Mouse (Mus musculus) kidney, adult 2 months (tissue): Measurements from ENCODE around the gene Msl2. TPM values are rescaled to one million over a fixed set of nuclear protein-coding genes. Genes with fewer than 3 reads are reported as not detected.

ENCODE experiments used
- DNase-seq: peaks from one replicate; pipeline ENCODE4 v3.0.0; 2021
- H3K27ac ChIP-seq: fragments of 200-500 bp; 2 replicates; pipeline ENCODE4 v1.5.1; 2012; ENCODE audit warnings: low read depth, low read length, control low read depth, inconsistent platforms; ENCODE audit not compliant: insufficient read depth
- H3K27me3 ChIP-seq: fragments of 200-500 bp; replicated peaks from 2 replicates; pipeline ENCODE4 v1.6.1; 2012; ENCODE audit warnings: mild to moderate bottlenecking, moderate library complexity, low read length, inconsistent platforms; ENCODE audit not compliant: control insufficient read depth, insufficient read depth
- H3K36me3 ChIP-seq: fragments of 200-500 bp; 2 replicates; pipeline ENCODE4 v1.6.1; 2012; ENCODE audit warnings: mild to moderate bottlenecking, moderate library complexity, low read length, inconsistent platforms; ENCODE audit not compliant: control insufficient read depth, insufficient read depth
- H3K4me1 ChIP-seq: fragments of 200-500 bp; 2 replicates; pipeline ENCODE4 v1.6.1; 2011; ENCODE audit warnings: low read length; ENCODE audit not compliant: control insufficient read depth, insufficient read depth
- H3K4me3 ChIP-seq: fragments of 200-500 bp; 2 replicates; pipeline ENCODE4 v1.5.1; 2011; ENCODE audit warnings: mild to moderate bottlenecking, low read depth, low read length, control low read depth; ENCODE audit not compliant: insufficient read depth
- CTCF ChIP-seq: fragments of 200-500 bp; conservative IDR thresholded peaks from 2 replicates; pipeline ENCODE4 v1.5.1; 2011; ENCODE audit warnings: low read depth, mild to moderate bottlenecking, control low read depth, low read length, moderate library complexity, mixed read lengths; ENCODE audit not compliant: insufficient read depth, insufficient read length
- POLR2A ChIP-seq: fragments of 200-500 bp; IDR thresholded peaks from one replicate; pipeline ENCODE4 v1.6.1; 2011; ENCODE audit warnings: low read depth, low read length, control low read depth
- WGBS: fragments of 180-500 bp; shearing (Covaris S2); methylation state at CpG from one replicate; pipeline ENCODE4 v1.1.7; 2018; 5-methylcytosine and 5-hydroxymethylcytosine counted together
- polyA plus RNA-seq: library from polyadenylated mRNA; depleted of rRNA; stranded (reverse); fragments of >200 nt; gene quantifications from 2 replicates; pipeline ENCODE4 v1.2.3, GENCODE M21; 2012

Msl2 gene
- polyA plus RNA-seq, 1 experiment = 17.7 TPM

DNA sequence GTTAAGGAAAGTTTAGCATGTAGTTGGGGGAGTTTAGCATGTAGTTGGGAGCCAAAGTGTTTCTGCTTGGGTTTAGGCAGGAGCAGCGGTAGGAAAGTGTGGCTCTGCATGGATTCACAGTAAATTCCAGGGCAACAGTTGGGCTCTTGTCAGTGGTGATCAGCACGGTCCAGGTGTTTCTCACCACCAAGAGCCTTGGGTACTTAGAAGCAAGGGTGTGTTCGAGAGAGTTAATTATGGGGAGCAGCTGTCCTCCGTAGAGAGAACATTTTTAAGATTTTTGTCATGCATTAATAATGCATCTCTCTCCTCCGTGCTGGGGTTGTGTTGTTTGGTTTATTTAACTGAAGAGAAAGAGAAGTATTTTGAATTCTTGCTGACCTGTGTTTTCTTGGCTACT lies 35.3 kb upstream of the Msl2 start:
- no peak for TF ChIP-seq POLR2A
- no peak for TF ChIP-seq CTCF
- H3K27me3 ChIP-seq = no peaks in the 10 kb centered on the region
- no peak overlapping the region for H3K4me3 ChIP-seq
- DNase-seq = no peak
- 42% methylated on average over 5 of the region's 5 CpGs for WGBS
- H3K27ac ChIP-seq = no peak overlapping the region
- peaks cover 18% of the 10 kb centered on the region; the same call in 1 of the 2 replicates for H3K4me1 ChIP-seq
- H3K36me3 ChIP-seq = no peaks in the 10 kb centered on the region

DNA sequence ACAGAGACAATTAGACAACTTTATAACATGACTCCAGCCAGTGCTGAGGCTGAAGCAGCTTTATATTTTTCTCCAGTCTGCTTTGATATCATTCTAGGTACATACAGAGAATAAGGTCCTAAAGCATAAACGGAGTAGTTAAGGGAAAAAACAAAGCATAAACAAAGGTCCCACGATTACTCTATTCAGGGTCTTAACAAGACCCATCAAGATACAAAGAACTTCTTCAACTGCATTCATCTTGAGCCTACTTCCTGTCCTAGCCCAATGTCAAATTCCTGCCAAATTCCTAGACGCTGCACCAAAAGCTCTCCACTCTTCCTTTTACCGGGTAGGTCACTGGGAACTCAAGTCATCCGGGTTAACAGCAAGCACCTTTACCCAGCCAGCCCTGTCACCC lies 32.4 kb upstream of the Msl2 start:
- no peak for DNase-seq
- TF ChIP-seq CTCF (no peak), POLR2A (no peak)
- 66% methylated on average over 5 of the region's 5 CpGs for WGBS

DNA sequence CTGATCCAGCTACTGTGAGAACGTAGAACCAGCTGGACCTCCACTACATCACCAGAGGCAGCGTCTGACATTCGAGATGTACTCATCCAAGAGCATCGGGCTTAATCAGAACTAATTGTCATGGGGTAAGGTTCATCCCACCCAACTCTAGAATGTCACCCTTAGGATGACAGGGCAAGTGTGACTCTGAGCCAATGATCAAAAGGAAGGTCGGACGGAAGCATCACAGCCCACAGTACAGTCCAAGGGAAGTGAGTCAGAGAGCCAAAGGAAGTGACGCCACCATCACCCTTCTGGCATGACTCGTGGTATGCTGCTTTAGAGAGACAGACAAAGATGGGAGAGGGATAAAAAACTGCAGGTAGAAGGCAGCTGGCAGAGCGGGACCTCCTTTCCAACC lies 31.7 kb upstream of the Msl2 start:
- Histone ChIP-seq H3K4me3 (no peak overlapping the region), H3K36me3 (no peaks in the 10 kb centered on the region), H3K4me1 (peaks cover 23% of the 10 kb centered on the region), H3K27me3 (no peaks in the 10 kb centered on the region), H3K27ac (no peak overlapping the region)
- DNase-seq = no peak
- WGBS = 62% methylated on average over 9 of the region's 9 CpGs
- TF ChIP-seq CTCF (no peak), POLR2A (no peak)

More for the DNA sequence above, 32.4 kb upstream of the Msl2 start:
- H3K36me3 ChIP-seq = no peaks in the 10 kb centered on the region
- H3K27me3 ChIP-seq = no peaks in the 10 kb centered on the region
- peaks cover 23% of the 10 kb centered on the region for H3K4me1 ChIP-seq
- no peak overlapping the region for H3K27ac ChIP-seq
- H3K4me3 ChIP-seq = no peak overlapping the region

DNA sequence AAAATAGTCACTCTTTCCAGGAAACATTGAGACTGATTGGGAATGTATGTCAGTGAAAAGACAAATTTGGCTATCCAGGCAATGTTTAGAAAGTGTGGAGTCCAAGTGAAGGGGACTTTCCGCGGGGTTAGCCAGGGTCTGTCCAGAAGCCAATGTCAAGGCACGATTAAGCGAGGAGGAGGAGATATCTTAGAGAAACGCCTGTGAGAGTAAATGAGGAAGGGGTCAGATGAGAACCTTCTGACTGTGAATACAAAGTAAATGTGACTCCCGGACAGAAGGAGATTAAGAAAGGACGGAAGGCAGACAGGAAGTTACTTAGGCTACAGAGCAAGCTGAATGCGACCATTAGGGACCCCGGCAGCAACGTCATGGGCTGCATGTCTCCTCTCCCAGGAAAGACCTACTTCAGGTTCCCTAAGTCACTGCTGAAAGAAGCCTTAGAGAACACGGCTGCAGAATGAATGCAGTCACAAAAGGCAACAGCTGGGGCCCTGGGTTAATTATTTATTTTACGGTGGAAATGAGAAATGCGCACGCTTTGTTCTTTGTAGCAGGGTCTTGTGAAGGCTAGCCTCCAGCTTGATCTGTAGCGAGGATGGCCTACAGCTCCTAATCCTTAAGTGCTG lies 28.1 kb upstream of the Msl2 start:
- 28% methylated on average over 15 of the region's 15 CpGs for WGBS
- peak; percentile 65 for DNase-seq
- Histone ChIP-seq H3K27ac (no peak overlapping the region), H3K4me1 (peaks cover 22% of the 10 kb centered on the region), H3K36me3 (no peaks in the 10 kb centered on the region), H3K27me3 (no peaks in the 10 kb centered on the region), H3K4me3 (no peak overlapping the region)
- TF ChIP-seq CTCF (no peak), POLR2A (no peak)

DNA sequence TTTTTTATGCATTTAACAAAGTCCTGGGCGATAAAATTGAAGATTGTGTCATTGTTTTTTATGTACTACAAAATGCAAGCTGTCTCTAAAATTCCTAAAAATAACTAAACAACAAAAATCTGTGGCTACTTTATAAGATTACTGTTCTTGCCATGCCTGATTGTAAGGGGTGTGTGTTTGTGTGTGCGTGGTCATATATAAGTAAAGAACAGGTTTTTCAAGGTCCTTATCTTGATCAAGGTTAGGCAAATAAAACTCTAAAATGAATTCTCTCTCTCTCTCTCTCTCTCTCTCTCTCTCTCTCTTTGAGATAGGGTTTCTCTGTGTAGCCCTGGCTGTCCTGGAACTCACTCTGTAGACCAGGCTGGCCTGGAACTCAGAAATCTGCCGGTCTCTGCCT lies 21.9 kb upstream of the Msl2 start:
- no peak overlapping the region for H3K4me3 ChIP-seq
- WGBS = 82% methylated on average over 3 of the region's 3 CpGs
- peaks cover 8% of the 10 kb centered on the region; the same call in 1 of the 2 replicates for H3K4me1 ChIP-seq
- H3K27me3 ChIP-seq = no peaks in the 10 kb centered on the region
- no peak for DNase-seq
- no peak overlapping the region for H3K27ac ChIP-seq
- H3K36me3 ChIP-seq = no peaks in the 10 kb centered on the region
- TF ChIP-seq POLR2A (no peak), CTCF (no peak)

DNA sequence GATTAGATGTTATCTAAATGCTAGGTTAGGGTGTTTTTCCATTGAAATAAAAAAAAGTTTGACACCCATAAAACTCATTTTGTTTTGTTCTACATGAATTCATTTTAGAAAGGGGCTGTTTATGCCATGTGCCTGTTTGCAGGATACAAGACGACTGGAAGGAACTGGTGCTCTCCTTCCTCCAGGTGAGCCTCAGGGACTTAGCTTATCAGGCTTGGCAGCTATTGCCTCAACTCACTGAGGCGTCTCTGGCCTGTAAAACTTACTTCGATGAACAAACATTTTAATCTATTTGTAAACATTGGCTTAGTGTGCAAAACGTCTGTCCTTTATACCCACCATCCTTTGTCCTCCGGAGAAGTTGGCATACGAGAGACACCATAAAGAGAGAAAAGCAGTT lies 21.2 kb upstream of the Msl2 start:
- H3K36me3 ChIP-seq = no peaks in the 10 kb centered on the region
- no peak for DNase-seq
- peaks cover 8% of the 10 kb centered on the region; the same call in 1 of the 2 replicates for H3K4me1 ChIP-seq
- no peak overlapping the region for H3K27ac ChIP-seq
- TF ChIP-seq POLR2A (no peak), CTCF (no peak)
- 69% methylated on average over 6 of the region's 6 CpGs for WGBS
- H3K27me3 ChIP-seq = no peaks in the 10 kb centered on the region
- no peak overlapping the region for H3K4me3 ChIP-seq

DNA sequence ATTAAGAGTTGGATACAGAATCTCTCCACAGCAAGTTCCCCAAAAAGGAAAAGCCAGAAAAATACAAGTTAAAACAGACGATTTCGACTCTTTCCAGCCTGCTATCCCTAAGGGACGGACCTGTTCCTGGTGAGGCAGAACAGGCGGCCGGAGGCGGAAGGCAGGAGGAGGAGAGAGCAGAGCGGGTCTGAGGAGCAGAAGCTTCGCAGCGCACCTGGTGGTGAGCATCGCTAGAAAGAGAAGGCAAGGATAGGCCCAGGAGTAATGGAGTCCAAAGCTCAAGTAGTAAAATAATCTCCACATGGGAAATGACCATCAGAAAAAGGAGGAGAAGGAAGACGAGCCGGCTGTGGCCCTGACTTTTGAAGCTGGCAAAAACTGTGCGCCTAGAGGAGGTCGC lies 20.6 kb upstream of the Msl2 start:
- DNase-seq = no peak
- 77% methylated on average over 14 of the region's 14 CpGs for WGBS
- H3K27ac ChIP-seq = no peak overlapping the region
- no peak for TF ChIP-seq CTCF
- TF ChIP-seq POLR2A = no peak
- H3K36me3 ChIP-seq = no peaks in the 10 kb centered on the region
- H3K27me3 ChIP-seq = no peaks in the 10 kb centered on the region
- peaks cover 8% of the 10 kb centered on the region; the same call in 1 of the 2 replicates for H3K4me1 ChIP-seq
- H3K4me3 ChIP-seq = no peak overlapping the region
